Mouse (Mus musculus): ENCODE results near the gene Obsl1.

Obsl1 gene

DNA sequence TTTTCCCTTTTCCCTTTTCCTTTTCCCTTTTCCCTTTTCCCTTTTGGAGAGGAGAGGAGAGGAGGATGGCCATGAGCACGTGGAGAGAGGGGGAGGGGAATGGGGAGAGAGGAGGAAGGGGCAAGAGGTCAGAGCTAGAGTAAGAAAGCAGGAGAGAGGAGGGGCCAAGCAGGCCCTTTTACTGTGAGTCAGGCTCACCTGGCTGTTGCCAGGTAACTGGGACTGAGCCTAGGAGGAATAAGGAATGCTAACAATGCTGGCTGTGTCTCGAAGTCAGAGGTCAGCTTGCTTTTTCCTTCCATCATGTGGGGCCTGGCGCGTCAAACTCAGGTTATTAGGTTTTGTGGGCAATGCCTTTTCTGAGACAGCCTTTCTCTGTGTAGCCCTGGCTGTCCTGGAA is 11.7 kb upstream of the Obsl1 start:
- DNase-seq: no peak

DNA sequence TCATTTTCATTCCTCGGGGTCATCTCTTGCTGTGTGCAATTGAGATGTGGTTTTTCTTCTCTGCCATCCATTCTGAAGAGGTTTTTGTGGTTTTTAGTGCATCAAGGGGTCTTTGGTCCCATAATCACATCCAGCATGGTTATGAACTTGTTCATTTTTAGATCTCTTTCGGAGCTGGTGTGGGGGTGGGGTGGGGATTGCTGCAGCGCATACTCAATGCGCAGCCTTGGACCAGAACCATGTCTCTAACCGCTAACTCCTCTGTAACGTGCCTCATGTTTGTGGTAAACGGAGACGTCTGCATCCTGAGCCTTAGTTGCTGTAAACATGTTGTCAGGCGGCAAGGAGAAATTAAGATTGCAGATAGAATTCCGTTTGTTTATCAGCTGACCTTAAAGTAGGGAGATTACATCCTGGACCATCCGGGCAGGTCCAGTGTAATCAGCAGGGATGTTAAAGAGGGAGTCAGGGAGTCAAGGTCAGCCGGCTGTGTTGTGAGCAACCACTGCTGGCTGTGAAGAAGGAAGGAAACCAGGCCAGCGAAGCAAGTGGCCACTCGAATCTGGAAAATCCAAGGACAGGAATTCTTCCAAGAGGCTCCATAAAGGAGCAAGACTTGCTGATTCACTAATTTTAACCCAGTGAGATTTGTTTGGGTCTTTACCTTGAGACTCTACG is 10.6 kb upstream of the Obsl1 start:
- DNase-seq: no peak

DNA sequence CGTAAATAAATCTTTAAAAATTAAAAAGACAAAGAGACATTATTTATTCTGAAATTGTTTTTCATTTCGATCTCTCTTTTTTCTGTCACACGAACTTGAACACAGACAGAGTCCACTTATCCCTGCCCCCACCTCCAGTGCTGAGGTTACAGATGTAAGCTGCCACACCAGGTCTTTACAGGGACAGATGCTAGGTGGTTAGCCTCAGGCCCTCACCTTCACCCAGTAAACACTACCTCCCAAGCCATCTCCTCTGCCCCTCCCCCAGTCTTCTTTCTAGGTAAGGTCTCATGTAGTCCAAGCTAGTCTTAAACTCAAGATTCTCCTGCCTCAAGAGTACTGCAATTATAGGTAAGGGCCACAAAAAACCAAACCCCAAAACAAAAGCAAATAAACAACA is 6.3 kb upstream of the Obsl1 start:
- no peak for DNase-seq

- peak in 1 of 2 experiments; percentile 19 for DNase-seq
These were observed 5.4 kb upstream of the Obsl1 start for GRCm38 (mm10) chr1:75511437-75512210.

DNA sequence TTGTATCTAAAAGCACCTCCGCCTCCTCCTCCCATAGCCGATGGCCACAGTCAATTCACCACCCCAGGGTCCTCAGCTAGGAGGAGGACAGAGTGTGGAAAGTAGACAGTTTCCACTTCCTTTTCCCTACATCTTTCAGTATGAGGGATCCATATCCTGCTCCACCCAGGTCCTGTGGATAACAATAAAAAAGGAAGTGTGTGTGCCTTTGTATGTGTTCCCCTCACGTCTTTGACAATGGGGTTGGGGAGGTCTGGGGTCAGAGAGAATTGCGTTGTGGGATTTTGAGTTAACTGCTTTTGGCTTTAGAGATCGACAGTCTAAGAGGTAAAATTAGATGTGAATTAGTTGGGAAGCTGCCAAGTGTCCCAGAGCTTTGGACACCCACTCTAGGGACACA is 3.9 kb upstream of the Obsl1 start:
- DNase-seq: no peak

GRCm38 (mm10) chr1:75509586-75509985 is 3.3 kb upstream of the Obsl1 start:
- DNase-seq: no peak

DNA sequence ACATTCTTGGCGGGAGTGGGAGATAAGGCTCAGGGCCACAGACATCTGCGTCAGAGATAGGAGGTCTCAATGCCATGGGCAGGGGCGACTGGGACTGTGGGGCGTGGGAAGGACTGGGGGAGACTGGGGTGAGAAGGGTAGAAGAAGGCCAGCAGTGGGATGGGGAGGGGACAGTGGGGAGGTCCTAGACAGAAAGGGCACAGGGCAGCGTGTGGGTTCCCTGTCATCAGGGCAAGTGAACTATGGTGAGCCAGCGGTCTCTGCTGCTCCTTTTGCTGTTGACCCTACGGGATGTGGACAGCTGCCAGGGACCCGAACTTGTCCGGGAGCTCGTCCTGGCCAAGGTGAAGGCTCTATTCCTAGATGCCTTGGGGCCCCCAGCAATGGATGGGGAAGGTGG is 754 bp upstream of the Obsl1 start, which contains the start of gene Inha:
Inha (plus strand) TSS at position 72 of the 400 bp plus-strand sequence.
- DNase-seq: no peak

DNA sequence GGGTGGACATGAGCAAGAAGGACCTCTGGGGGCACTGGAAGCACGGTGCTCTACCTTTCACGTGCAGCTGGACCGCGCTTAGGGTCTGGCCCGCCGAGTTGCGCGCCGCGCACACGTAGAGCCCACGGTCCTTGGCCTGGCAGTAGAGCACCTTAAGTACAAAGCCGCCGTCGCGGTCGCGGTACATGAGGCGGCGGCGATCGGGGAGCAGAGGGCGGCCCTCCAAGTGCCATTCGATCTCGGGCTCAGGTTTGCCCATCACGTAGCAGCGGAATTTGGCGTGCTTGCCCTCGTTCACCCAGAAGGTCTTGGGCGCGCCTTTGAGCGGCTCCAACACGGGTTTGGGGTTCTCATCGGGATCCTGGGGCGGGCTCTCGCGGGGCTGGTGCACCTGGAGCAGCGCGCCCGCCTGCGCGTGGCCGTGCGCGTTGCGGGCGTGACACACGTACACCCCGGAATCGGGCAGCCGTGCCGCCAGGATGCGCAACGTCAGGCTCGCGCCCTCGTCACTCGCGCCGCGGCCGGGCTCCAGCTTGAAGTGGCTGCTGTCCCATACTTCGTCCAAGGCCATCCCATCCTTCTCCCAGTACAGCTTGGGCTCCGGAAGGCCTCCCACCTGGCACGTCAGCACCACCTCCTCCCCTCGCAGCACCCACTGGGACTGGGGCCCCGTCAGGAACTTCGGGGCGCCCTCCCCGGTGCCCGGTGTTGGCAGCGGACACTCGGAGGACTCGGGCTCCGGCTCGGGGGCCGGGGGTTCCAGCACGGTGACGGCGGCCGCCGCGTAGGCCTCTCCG is 895 bp downstream of the Obsl1 start:
- DNase-seq: no peak

GRCm38 (mm10) chr1:75504256-75505045 is 1.8 kb downstream of the Obsl1 start:
- no peak for DNase-seq

- DNase-seq: no peak
These were observed 2.6 kb downstream of the Obsl1 start for GRCm38 (mm10) chr1:75503651-75503980.

DNA sequence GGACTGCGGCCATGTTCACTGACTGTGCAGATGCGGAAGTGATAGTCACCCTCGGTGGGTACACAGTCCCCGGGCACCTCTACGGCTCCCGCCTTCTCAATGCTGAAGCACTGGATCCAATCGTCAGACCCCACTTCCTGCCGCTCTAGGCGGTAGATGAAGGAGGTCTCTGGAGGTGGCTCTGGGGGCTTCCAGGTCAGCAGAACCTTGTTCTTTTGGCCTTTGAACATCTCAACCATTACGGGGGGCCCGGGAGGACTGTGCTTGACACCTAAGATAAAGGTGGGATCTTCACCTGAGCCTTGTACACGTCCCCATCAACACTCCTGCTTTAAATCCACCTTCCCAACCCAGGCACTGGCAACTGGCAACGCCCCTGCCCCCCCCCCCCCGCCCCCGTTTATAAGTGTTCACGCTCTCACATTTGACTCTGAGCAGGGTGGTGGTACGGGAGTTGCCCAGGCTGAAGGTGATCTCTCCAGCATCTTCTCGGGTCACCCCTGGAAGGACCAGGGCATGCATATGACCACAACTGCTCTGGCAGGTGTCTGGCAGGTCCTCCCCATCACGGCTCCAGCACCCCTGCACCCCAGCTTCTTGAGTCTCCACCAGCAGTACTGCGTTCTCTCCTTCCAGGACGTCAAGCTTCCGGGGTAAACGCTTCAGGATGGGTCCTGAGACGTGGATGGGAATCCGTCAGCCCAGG is 3.2 kb downstream of the Obsl1 start:
- DNase-seq: no peak

- no peak for DNase-seq
These were observed 4.3 kb downstream of the Obsl1 start for GRCm38 (mm10) chr1:75501905-75502304.

GRCm38 (mm10) chr1:75499441-75499840 is 6.8 kb downstream of the Obsl1 start:
- no peak for DNase-seq

- DNase-seq: no peak
These were observed 7.4 kb downstream of the Obsl1 start for GRCm38 (mm10) chr1:75498897-75499296.

DNA sequence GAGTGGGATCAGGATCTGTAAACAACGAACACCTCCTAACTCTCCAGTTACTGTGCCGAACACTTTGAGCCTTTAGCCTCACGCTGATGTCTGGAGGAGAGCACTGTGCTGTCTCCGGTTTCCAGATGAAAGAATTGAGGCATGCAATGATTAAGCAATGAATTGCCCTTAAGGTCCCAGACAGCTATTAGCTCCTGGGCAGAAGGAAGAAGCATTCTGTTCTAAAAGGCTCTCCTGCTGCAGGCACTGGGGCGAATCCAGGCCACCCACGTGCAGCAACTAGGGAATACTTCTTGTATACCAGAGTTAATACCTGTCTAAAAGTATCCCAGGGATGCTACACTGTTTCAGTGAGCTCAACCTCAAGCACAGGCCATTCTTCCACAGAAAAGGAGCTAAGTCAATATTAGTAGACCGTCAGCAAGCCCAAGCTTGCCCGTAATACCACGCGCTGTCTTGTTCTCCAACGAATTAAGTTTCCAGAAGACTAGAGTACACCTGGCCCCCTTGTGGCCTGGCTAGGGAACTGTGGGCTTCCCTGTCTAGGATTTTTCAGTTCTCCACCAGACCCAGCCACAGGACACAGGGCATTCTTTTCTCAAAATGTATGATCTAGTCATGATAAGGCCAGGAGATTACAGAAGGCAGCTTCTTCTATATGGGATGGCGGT is 11.2 kb downstream of the Obsl1 start:
- peak in 1 of 2 experiments; percentile 48 for DNase-seq

GRCm38 (mm10) chr1:75492579-75493170 is 13.6 kb downstream of the Obsl1 start:
- DNase-seq: no peak

- no peak for DNase-seq
These were observed 15.3 kb downstream of the Obsl1 start for GRCm38 (mm10) chr1:75490785-75491551.

DNA sequence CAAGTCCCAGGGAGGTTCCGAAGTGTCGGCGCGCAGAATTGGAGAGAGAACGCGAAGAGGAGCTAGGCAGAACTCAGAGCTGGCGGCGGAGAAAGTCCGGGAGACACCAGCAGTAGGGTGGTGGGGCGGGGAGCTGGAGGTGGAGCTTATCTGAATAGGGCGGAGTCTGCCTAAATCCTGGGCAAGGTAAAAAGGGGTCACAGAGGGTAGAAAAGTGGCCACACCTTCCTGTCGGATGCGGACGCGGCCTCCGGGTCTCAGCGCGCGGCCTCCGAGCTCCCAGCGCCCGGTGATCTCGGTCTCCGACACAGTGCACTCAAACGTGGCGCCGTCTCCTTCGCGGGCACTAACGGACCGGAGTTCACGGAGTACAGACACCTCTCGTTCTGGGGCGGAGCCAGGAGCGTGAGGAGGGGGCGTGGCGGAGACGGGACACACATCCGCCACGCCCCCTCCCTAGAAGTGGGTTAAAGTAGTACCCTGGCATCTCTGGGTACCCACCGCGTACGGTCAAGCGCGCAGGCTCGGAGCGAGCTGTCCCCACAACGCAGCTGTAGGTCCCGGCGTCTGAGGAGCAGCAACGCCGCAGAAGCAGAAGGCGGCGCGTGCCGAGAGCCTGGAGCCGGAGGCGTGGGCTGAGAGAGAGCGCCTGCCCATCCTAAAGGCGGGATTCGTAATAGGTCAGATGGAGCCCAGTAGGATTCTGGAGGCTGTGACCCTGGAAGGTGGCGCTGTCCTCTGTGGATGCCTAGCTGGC is 18.7 kb downstream of the Obsl1 start:
- peak; percentile 77 to 85 for DNase-seq

DNA sequence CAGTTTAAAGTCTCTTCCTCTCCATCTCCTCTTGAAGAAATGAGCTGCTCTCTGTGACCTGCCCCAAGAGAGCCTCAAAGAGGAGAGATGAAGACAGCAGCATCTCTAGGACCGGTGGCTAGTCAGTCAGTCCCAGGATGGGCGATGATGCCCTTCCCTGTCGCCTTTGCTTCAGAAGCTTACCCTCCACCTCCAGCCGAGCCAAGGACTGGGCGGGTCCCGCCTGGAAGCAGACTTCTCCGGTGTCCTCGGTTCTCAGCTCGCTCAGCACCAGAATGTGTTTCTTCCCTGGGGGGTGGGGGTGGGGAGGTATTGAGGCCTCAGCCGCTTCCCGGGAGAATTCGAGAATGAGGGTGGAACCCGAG is 19.2 kb downstream of the Obsl1 start:
- no peak for DNase-seq

GRCm38 (mm10) chr1:75486561-75486960 is 19.7 kb downstream of the Obsl1 start:
- DNase-seq: peak; percentile 30 to 35

Data from kidney, adult 8-10 months (tissue).